Mouse (Mus musculus): ENCODE measurements around the gene Ctsh. TPM values are rescaled to one million over a fixed set of nuclear protein-coding genes. Genes with fewer than 3 reads are reported as not detected.

The Ctsh gene
- polyA plus RNA-seq, 1 experiment from 2014 or later = 56.6 TPM

DNA sequence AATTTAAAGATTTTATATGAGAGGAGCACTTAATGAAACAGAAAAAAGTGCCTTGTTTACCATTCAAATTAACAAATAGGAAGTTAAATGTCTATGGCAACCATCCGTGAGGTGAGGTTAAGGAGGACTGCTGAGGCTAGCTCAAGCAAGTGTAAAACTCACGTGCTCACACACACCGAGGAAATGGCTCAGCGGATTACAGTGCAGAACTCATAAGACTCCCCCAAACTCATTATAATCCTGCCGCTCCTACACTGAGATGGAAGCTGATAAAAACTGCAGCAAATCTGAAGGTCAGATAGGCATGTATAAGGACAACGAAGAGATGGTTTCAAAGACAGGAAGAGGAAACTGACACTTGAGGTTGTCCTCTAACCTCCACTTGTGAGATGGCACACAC lies 55.4 kb downstream of the Ctsh start:
- no peaks in the 10 kb centered on the region for H3K27me3 ChIP-seq (ENCODE audit: control insufficient read depth, insufficient read depth, low read length)
- no peak overlapping the region for H3K4me3 ChIP-seq (ENCODE audit: control insufficient read depth in 1 of 2, insufficient read depth in 1 of 2, low read depth in 1 of 2, low read length in 2 of 2)
- WGBS = 64% methylated on average over 6 of the region's 6 CpGs
- H3K9ac ChIP-seq (ENCODE audit: low read length) = no peak overlapping the region
- H3K4me2 ChIP-seq (ENCODE audit: low read length) = peak overlapping the region; percentile 6; the same call in 1 of the 2 replicates
- peaks cover 0 to 21% of the 10 kb centered on the region in 2 experiments; a peak in 2 of 4 replicates for H3K4me1 ChIP-seq (ENCODE audit: control insufficient read depth in 2 of 2, insufficient read depth in 2 of 2, low read length in 2 of 2)
- ATAC-seq (ENCODE audit: insufficient number of reproducible peaks, insufficient read depth, low FRiP score, low read depth) = no peak
- peaks cover 51% of the 10 kb centered on the region for H3K36me3 ChIP-seq (ENCODE audit: control insufficient read depth, insufficient read depth, low read length)
- H3K27ac ChIP-seq (replicated peaks in 1 of 2; ENCODE audit: control insufficient read depth in 1 of 2, insufficient read depth in 1 of 2, low read depth in 2 of 2, low read length in 2 of 2) = no peak overlapping the region
- no peaks in the 10 kb centered on the region for H3K9me3 ChIP-seq (ENCODE audit: control insufficient read depth, low read length)

DNA sequence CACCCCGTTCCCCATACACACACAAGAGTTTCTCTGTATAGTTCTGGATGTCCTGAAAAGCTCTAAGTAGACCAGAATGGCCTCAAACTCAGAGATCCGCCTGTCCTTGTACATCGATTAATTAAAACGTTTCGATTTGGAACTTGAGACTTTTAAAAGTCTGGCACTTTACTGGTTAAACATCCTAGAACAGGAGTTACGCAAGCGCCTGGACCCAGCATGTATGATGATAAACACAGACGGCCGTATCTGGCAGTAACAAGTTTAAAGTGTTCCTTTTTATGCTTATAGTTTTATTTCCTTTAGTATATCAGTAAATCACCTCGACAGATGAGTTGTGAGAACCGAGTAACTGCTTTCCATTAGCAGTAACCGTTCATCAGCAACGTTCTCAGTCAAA lies 59.2 kb downstream of the Ctsh start:
- peak overlapping the region; percentile 75 for H3K4me2 ChIP-seq (ENCODE audit: low read length)
- peak overlapping the region; percentile 94 to 100 for H3K27ac ChIP-seq (replicated peaks in 1 of 2; ENCODE audit: control insufficient read depth in 1 of 2, insufficient read depth in 1 of 2, low read depth in 2 of 2, low read length in 2 of 2)
- peaks cover 0 to 24% of the 10 kb centered on the region in 2 experiments; a peak in 2 of 4 replicates for H3K4me1 ChIP-seq (ENCODE audit: control insufficient read depth in 2 of 2, insufficient read depth in 2 of 2, low read length in 2 of 2)
- no peak for ATAC-seq (ENCODE audit: insufficient number of reproducible peaks, insufficient read depth, low FRiP score, low read depth)
- peak overlapping the region; percentile 98 for H3K9ac ChIP-seq (ENCODE audit: low read length)
- H3K36me3 ChIP-seq (ENCODE audit: control insufficient read depth, insufficient read depth, low read length) = peaks cover 16% of the 10 kb centered on the region
- WGBS = under 1% methylated on average over 13 of the region's 13 CpGs
- H3K9me3 ChIP-seq (ENCODE audit: control insufficient read depth, low read length) = no peaks in the 10 kb centered on the region
- H3K4me3 ChIP-seq (ENCODE audit: control insufficient read depth in 1 of 2, insufficient read depth in 1 of 2, low read depth in 1 of 2, low read length in 2 of 2) = peak overlapping the region; percentile 89 to 97
- H3K27me3 ChIP-seq (ENCODE audit: control insufficient read depth, insufficient read depth, low read length) = 0 out of 2 replicates have a peak, but pooled peaks cover under 1% of the 10 kb centered on the region

DNA sequence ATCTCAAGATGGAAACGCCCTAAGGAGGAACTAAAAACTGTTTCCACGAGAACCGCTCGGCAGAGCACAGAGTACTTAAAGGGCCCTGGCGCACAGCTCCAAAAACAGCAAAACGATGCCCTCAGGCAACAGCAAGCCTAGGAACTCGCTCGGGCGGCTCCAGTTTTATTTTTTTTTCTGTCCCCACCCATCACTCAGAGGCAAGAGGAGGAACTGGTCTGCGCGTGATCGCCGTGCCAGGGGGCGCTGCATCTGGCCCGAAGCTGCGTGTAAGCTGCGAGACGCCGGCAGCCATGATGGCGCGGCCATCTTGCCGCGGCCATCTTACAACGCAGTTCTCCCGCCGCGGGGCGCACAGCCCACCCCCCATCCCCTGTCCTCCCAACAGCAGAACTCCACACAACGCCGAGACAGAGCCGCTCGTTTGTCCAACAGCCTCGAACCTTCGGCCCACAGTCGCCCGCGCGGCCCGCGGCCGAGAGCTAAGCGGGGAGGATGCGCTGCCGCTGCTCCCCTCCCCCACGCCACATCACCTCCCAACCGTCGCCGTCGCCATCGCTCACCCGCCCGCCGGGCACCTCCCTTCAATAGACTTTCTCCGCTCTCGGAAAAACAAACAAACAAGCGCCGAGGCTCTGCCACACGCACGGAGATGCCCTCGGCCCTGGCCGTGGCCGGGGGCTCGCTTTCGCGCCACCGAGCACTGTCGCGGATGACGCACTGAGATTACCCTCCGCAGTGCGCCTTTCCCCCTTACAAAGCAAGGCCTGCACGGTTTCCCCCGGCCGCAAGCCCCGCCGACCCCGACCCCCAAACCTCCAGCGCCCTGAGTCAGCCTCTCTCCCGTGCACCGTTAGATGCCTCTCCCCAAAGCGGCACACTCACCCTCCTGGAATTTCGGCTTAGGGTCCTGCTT lies 60.0 kb downstream of the Ctsh start:
- peak; percentile 77 for ATAC-seq (ENCODE audit: insufficient number of reproducible peaks, insufficient read depth, low FRiP score, low read depth)
- peak overlapping the region; percentile 94 to 100 for H3K27ac ChIP-seq (replicated peaks in 1 of 2; ENCODE audit: control insufficient read depth in 1 of 2, insufficient read depth in 1 of 2, low read depth in 2 of 2, low read length in 2 of 2)
- H3K27me3 ChIP-seq (ENCODE audit: control insufficient read depth, insufficient read depth, low read length) = 0 out of 2 replicates have a peak, but pooled peaks cover 3% of the 10 kb centered on the region
- H3K4me1 ChIP-seq (ENCODE audit: control insufficient read depth in 2 of 2, insufficient read depth in 2 of 2, low read length in 2 of 2) = peaks cover 0 to 24% of the 10 kb centered on the region in 2 experiments; a peak in 2 of 4 replicates
- H3K36me3 ChIP-seq (ENCODE audit: control insufficient read depth, insufficient read depth, low read length) = peaks cover 8% of the 10 kb centered on the region
- no peaks in the 10 kb centered on the region for H3K9me3 ChIP-seq (ENCODE audit: control insufficient read depth, low read length)
- H3K4me3 ChIP-seq (ENCODE audit: control insufficient read depth in 1 of 2, insufficient read depth in 1 of 2, low read depth in 1 of 2, low read length in 2 of 2) = peak overlapping the region; percentile 89 to 97
- peak overlapping the region; percentile 75 for H3K4me2 ChIP-seq (ENCODE audit: low read length)
- H3K9ac ChIP-seq (ENCODE audit: low read length) = peak overlapping the region; percentile 98
- WGBS = under 1% methylated on average over 75 of the region's 82 CpGs

DNA sequence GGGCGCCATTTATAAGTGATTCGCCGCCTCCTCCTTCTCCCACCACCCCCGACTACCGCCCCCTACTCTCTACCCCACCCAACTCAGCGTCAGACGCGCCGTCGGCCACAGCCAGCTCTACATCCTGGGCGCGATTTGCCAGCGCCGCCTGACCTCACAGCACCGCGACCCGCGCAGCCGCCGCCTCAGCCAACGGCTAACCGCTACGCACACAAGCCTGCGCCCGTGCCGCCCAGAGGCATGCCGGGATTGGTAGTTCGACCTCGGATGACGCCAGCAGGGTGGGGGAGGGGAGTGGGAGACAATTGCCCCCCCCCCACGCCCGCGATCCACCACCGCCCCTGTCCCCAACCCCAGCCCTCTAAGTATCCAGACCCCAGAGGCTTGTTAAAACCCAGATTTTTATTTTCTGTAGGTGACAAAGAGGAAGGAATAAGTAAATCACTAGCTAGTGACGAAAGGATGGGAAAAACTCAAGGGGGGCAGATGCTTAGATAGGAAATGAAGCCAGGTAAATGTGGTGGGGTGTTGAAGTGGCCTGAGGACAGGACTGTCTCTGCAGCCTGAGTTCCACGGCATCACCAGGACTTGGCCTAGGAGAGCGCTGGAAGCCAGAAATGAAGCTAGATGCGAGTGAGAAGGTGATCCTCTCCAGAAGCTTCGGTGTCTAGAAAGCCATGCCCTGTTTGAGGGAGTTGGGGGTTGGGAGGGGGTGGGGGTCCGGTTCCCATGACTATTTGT lies 60.8 kb downstream of the Ctsh start, which contains the start of gene Morf4l1:
TSS of gene Morf4l1 (minus strand) at position 208 of the 741 bp plus-strand sequence.
- 0 out of 2 replicates have a peak, but pooled peaks cover 3% of the 10 kb centered on the region for H3K27me3 ChIP-seq (ENCODE audit: control insufficient read depth, insufficient read depth, low read length)
- H3K4me1 ChIP-seq (ENCODE audit: control insufficient read depth in 2 of 2, insufficient read depth in 2 of 2, low read length in 2 of 2) = peaks cover 0 to 19% of the 10 kb centered on the region in 2 experiments; a peak in 2 of 4 replicates
- peak within 1 kb of the TSS; percentile 77 for H3K4me2 ChIP-seq (ENCODE audit: low read length)
- H3K9ac ChIP-seq (ENCODE audit: low read length) = peak within 1 kb of the TSS; percentile 98
- WGBS = 1% methylated on average over 33 of the region's 40 CpGs
- H3K36me3 ChIP-seq (ENCODE audit: control insufficient read depth, insufficient read depth, low read length) = no peaks in the 10 kb centered on the region; the same call in 1 of the 2 replicates
- peak; percentile 98 for ATAC-seq (ENCODE audit: insufficient number of reproducible peaks, insufficient read depth, low FRiP score, low read depth)
- H3K27ac ChIP-seq (replicated peaks in 1 of 2; ENCODE audit: control insufficient read depth in 1 of 2, insufficient read depth in 1 of 2, low read depth in 2 of 2, low read length in 2 of 2) = peak within 1 kb of the TSS; percentile 94 to 100
- peak within 1 kb of the TSS; percentile 89 to 97 for H3K4me3 ChIP-seq (ENCODE audit: control insufficient read depth in 1 of 2, insufficient read depth in 1 of 2, low read depth in 1 of 2, low read length in 2 of 2)
- H3K9me3 ChIP-seq (ENCODE audit: control insufficient read depth, low read length) = no peaks in the 10 kb centered on the region

DNA sequence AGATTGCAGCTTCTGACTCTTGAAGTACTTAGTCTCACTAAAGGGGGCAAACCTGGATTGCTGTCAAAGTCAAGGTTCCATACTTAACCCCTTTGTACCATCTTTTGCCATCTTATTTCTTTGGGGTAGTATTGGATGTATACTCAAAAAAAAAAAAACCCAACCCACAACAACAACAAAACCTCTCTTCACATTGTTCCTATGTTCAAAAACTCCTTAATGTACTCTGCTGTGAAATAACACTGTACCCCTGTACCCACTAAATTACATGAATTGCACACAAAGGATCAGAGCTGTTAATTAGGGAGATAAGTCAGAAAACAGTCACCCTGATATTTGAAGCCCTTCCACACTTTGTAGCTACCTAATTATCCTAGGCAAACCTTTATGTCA lies 61.4 kb downstream of the Ctsh start:
- Histone ChIP-seq H3K27ac (replicated peaks in 1 of 2; ENCODE audit: control insufficient read depth in 1 of 2, insufficient read depth in 1 of 2, low read depth in 2 of 2, low read length in 2 of 2) (no peak overlapping the region), H3K9me3 (ENCODE audit: control insufficient read depth, low read length) (no peaks in the 10 kb centered on the region), H3K36me3 (ENCODE audit: control insufficient read depth, insufficient read depth, low read length) (no peaks in the 10 kb centered on the region), H3K27me3 (ENCODE audit: control insufficient read depth, insufficient read depth, low read length) (0 out of 2 replicates have a peak, but pooled peaks cover 3% of the 10 kb centered on the region), H3K4me1 (ENCODE audit: control insufficient read depth in 2 of 2, insufficient read depth in 2 of 2, low read length in 2 of 2) (peaks cover 0 to 16% of the 10 kb centered on the region in 2 experiments; a peak in 2 of 4 replicates), H3K9ac (ENCODE audit: low read length) (peak overlapping the region; percentile 74), H3K4me2 (ENCODE audit: low read length) (peak overlapping the region; percentile 77), H3K4me3 (ENCODE audit: control insufficient read depth in 1 of 2, insufficient read depth in 1 of 2, low read depth in 1 of 2, low read length in 2 of 2) (peak overlapping the region; percentile 38 to 97)
- ATAC-seq (ENCODE audit: insufficient number of reproducible peaks, insufficient read depth, low FRiP score, low read depth) = no peak

DNA sequence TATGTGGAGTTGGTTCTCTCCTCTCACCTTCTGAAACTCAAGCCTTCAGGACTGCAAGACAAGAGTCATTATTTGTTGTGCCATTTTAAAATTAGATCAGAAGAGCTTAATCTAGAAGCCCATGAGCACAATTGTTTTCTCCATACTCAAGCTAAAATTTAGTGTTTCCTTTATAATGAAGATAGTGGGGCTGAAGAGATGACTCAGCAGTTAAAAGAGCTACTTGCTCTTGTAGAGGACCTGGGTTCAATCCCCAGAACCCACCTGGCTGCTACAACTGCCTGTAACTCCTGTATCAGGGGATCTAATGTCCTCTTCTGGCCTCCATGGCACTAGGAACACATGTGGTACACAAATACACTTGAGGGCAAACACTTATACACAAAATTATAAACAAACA lies 63.3 kb downstream of the Ctsh start:
- no peak overlapping the region for H3K27ac ChIP-seq (replicated peaks in 1 of 2; ENCODE audit: control insufficient read depth in 1 of 2, insufficient read depth in 1 of 2, low read depth in 2 of 2, low read length in 2 of 2)
- ATAC-seq (ENCODE audit: insufficient number of reproducible peaks, insufficient read depth, low FRiP score, low read depth) = no peak
- H3K4me1 ChIP-seq (ENCODE audit: control insufficient read depth in 2 of 2, insufficient read depth in 2 of 2, low read length in 2 of 2) = peaks cover 0 to 10% of the 10 kb centered on the region in 2 experiments; a peak in 2 of 4 replicates
- no peak overlapping the region for H3K4me3 ChIP-seq (ENCODE audit: control insufficient read depth in 1 of 2, insufficient read depth in 1 of 2, low read depth in 1 of 2, low read length in 2 of 2)
- H3K4me2 ChIP-seq (ENCODE audit: low read length) = no peak overlapping the region
- no peaks in the 10 kb centered on the region for H3K36me3 ChIP-seq (ENCODE audit: control insufficient read depth, insufficient read depth, low read length)
- 0 out of 2 replicates have a peak, but pooled peaks cover 3% of the 10 kb centered on the region for H3K27me3 ChIP-seq (ENCODE audit: control insufficient read depth, insufficient read depth, low read length)
- H3K9me3 ChIP-seq (ENCODE audit: control insufficient read depth, low read length) = no peaks in the 10 kb centered on the region
- H3K9ac ChIP-seq (ENCODE audit: low read length) = no peak overlapping the region

DNA sequence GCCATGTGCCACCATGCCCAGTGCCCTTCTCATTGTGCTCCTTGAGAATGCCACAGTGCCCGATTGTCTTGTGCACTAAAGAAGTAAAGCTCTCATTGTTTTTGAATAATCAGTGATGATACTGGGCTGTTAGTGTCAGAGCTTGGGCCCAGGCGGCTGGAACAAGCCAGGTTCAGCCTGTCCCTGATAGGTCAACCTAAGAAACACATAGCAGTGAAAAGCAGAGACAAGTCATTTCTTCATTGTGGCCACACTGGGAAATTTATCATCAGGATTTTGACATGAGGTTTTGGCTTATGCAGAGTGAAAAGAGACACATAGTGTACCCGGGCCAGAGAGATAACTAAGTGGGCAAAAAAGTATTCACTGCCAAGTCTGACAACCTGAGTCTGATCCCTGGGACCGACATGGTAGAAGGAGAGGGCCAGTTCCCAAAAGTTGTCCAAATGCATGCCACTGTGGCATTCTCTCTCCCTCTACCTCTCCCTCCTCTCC lies 68.3 kb downstream of the Ctsh start:
- H3K9me3 ChIP-seq (ENCODE audit: control insufficient read depth, low read length) = no peaks in the 10 kb centered on the region
- no peak for ATAC-seq (ENCODE audit: insufficient number of reproducible peaks, insufficient read depth, low FRiP score, low read depth)
- H3K4me3 ChIP-seq (ENCODE audit: control insufficient read depth in 1 of 2, insufficient read depth in 1 of 2, low read depth in 1 of 2, low read length in 2 of 2) = no peak overlapping the region
- H3K4me1 ChIP-seq (ENCODE audit: control insufficient read depth in 2 of 2, insufficient read depth in 2 of 2, low read length in 2 of 2) = peaks cover 3 to 11% of the 10 kb centered on the region in 2 experiments; a peak in 2 of 4 replicates
- 61% methylated on average over 4 of the region's 4 CpGs for WGBS
- no peaks in the 10 kb centered on the region for H3K36me3 ChIP-seq (ENCODE audit: control insufficient read depth, insufficient read depth, low read length)
- H3K27me3 ChIP-seq (ENCODE audit: control insufficient read depth, insufficient read depth, low read length) = 0 out of 2 replicates have a peak, but pooled peaks cover 3% of the 10 kb centered on the region
- no peak overlapping the region for H3K4me2 ChIP-seq (ENCODE audit: low read length)
- H3K9ac ChIP-seq (ENCODE audit: low read length) = no peak overlapping the region
- no peak overlapping the region for H3K27ac ChIP-seq (replicated peaks in 1 of 2; ENCODE audit: control insufficient read depth in 1 of 2, insufficient read depth in 1 of 2, low read depth in 2 of 2, low read length in 2 of 2)
